Mouse (Mus musculus) C2C12 (cell line): ENCODE results near the gene C87436. TPM values are rescaled to one million over a fixed set of nuclear protein-coding genes. Genes with fewer than 3 reads are reported as not detected.

ENCODE experiments used
- H3K27me3 ChIP-seq: one replicate; pipeline ENCODE4 v1.6.1; 2011; ENCODE audit not compliant: control insufficient read depth, insufficient read depth, insufficient read length
- H3K36me3 ChIP-seq: one replicate; pipeline ENCODE4 v1.6.1; 2011; ENCODE audit not compliant: control insufficient read depth, insufficient read depth
- H3K4me3 ChIP-seq: one replicate; pipeline ENCODE4 v1.5.1; 2011; ENCODE audit warnings: mild to moderate bottlenecking, control low read depth; ENCODE audit not compliant: poor library complexity, insufficient read depth, severe bottlenecking
- H3K79me2 ChIP-seq: one replicate; pipeline ENCODE4 v1.6.1; 2011; ENCODE audit not compliant: control insufficient read depth, insufficient read depth
- H3K79me3 ChIP-seq: one replicate; pipeline ENCODE4 v1.6.1; 2011; ENCODE audit warnings: low read depth, control low read depth
- H3ac ChIP-seq: one replicate; pipeline ENCODE3; 2011; ENCODE audit warnings: low read depth; ENCODE audit not compliant: control insufficient read depth, insufficient read length
- CEBPB ChIP-seq: IDR thresholded peaks from one replicate; pipeline ENCODE4 v1.6.1; 2011; ENCODE audit warnings: low read depth, mild to moderate bottlenecking, control low read depth, moderate library complexity
- CTCF ChIP-seq: IDR thresholded peaks from one replicate; pipeline ENCODE4 v1.5.1; 2011; ENCODE audit not compliant: control insufficient read depth, insufficient read depth, insufficient read length
- FOSL1 ChIP-seq: IDR thresholded peaks from one replicate; pipeline ENCODE4 v1.8.0; 2011; ENCODE audit warnings: mild to moderate bottlenecking, low read length; ENCODE audit not compliant: poor library complexity, insufficient read depth, severe bottlenecking
- MAX ChIP-seq: IDR thresholded peaks from one replicate; pipeline ENCODE4 v1.6.1; 2011; ENCODE audit warnings: mild to moderate bottlenecking, control low read depth
- MYOD1 ChIP-seq: IDR thresholded peaks from one replicate; pipeline ENCODE4 v1.6.1; 2011; ENCODE audit warnings: low read depth; ENCODE audit not compliant: control insufficient read depth, insufficient read length
- MYOG ChIP-seq: IDR thresholded peaks from one replicate; pipeline ENCODE4 v1.6.1; 2011; ENCODE audit not compliant: control insufficient read depth, insufficient read length; ENCODE audit errors: extremely low read depth
- USF1 ChIP-seq: IDR thresholded peaks from one replicate; pipeline ENCODE4 v1.6.1; 2011; ENCODE audit warnings: low read depth, mild to moderate bottlenecking, control low read depth, moderate library complexity
- polyA plus RNA-seq: library from polyadenylated mRNA; unstranded; fragments of >200 nt; fragmentation: generic; extraction: Trizol; gene quantifications from one replicate; pipeline ENCODE4 v1.2.1, GENCODE M21; 2012; ENCODE audit warnings: missing spikeins

Gene C87436
- polyA plus RNA-seq, 1 experiment: 10.4 TPM

DNA sequence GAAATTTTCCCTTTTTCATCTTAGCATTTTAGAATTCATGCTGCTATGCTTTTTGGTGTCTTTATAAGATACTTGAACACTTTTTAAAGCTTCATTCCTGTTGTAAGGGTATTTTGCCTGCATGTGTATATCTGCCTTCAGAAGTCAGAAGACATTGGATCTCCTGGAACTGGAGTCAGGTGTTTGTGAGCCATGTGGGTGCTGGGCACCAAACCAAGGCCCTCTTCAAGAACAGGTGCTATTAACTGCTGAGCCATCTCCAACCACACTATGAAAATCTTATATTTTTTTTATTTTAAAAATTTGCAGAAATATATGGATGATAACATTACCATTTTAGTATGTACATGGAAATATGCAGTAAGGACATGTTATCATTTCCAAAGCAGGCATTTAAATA is 31.9 kb upstream of the C87436 start:
- Histone ChIP-seq H3K79me2 (peaks cover 72% of the 10 kb centered on the region), H3K27me3 (no peaks in the 10 kb centered on the region), H3K79me3 (peaks cover 62% of the 10 kb centered on the region), H3ac (no peak overlapping the region), H3K36me3 (peaks cover 17% of the 10 kb centered on the region), H3K4me3 (no peak overlapping the region)
- TF ChIP-seq USF1: no peak
- no peak for TF ChIP-seq CEBPB
- TF ChIP-seq FOSL1: no peak

- H3K36me3 ChIP-seq: peaks cover 92% of the 10 kb centered on the region
- no peak overlapping the region for H3K4me3 ChIP-seq
- no peaks in the 10 kb centered on the region for H3K79me3 ChIP-seq
- H3ac ChIP-seq: no peak overlapping the region
- peaks cover 2% of the 10 kb centered on the region for H3K79me2 ChIP-seq
- no peaks in the 10 kb centered on the region for H3K27me3 ChIP-seq
- TF ChIP-seq MAX (no peak), CTCF (no peak), CEBPB (no peak), MYOD1 (no peak), USF1 (no peak), MYOG (no peak), FOSL1 (no peak)
Observed at GRCm38 (mm10) chr6:86418711-86419110, 19.5 kb upstream of the C87436 start.

DNA sequence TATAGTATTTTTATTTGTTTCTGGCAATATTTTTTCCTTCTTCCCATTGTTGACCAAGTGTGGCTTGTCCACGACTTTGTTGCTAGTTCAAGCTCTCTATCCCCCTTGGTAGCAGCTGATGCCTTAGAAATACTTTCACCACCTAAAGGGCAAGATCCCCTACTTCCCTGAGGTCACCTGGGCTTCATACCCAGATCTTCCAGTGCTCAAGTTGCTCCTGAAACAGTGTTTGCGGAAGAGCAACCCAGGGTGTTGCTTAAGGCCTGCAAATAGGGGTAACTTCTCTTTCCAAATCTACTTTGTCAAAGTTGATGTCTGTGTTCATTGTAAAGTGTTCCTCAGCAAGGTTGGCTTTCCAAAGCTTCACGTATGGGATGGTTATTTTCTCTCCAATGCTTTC is 18.9 kb upstream of the C87436 start:
- no peaks in the 10 kb centered on the region for H3K79me3 ChIP-seq
- no peak overlapping the region for H3ac ChIP-seq
- no peaks in the 10 kb centered on the region for H3K79me2 ChIP-seq
- no peaks in the 10 kb centered on the region for H3K27me3 ChIP-seq
- no peak for TF ChIP-seq USF1
- no peak for TF ChIP-seq MYOG
- H3K36me3 ChIP-seq: peaks cover 93% of the 10 kb centered on the region
- no peak overlapping the region for H3K4me3 ChIP-seq

DNA sequence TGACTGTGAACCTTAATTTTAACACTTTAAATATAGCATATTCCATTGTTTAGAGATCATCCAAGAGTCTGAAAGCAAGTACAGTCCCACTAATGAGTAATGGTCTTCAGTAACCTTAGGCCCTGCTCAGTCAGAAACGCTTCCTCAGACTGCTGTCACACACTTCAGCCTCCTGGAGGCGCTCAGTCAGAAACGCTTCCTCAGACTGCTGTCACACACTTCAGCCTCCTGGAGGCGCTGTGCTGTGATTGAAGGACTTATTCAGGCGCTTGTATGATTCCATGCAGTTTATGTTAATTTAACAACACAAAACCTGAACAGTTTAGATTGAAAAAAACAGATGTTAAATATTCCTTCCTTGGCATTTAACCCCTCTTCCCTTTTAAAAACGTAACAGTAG is 17.7 kb upstream of the C87436 start:
- peaks cover 94% of the 10 kb centered on the region for H3K36me3 ChIP-seq
- TF ChIP-seq MYOD1 (no peak), CTCF (no peak), MAX (no peak), USF1 (no peak)
- no peaks in the 10 kb centered on the region for H3K79me3 ChIP-seq
- no peak overlapping the region for H3K4me3 ChIP-seq
- H3K79me2 ChIP-seq: no peaks in the 10 kb centered on the region
- H3ac ChIP-seq: no peak overlapping the region
- H3K27me3 ChIP-seq: no peaks in the 10 kb centered on the region

- Histone ChIP-seq H3K27me3 (no peaks in the 10 kb centered on the region), H3K79me3 (peaks cover 1% of the 10 kb centered on the region), H3K36me3 (peaks cover 93% of the 10 kb centered on the region), H3K79me2 (no peaks in the 10 kb centered on the region), H3ac (no peak within 1 kb of the TSS), H3K4me3 (no peak within 1 kb of the TSS)
- TF ChIP-seq FOSL1 (no peak), MYOG (no peak), USF1 (no peak), CEBPB (no peak), CTCF (no peak)
Observed at GRCm38 (mm10) chr6:86426358-86426757, 11.8 kb upstream of the C87436 start, which contains the start of gene Gm44790. Gene Gm44790, plus strand, starts transcription at chr6:86426658.

- TF ChIP-seq USF1 (no peak), MAX (no peak), CEBPB (no peak), MYOG (no peak), MYOD1 (no peak)
- Histone ChIP-seq H3K27me3 (no peaks in the 10 kb centered on the region), H3K79me2 (no peaks in the 10 kb centered on the region), H3K4me3 (no peak overlapping the region), H3K79me3 (peaks cover 1% of the 10 kb centered on the region), H3K36me3 (peaks cover 81% of the 10 kb centered on the region), H3ac (no peak overlapping the region)
Observed at GRCm38 (mm10) chr6:86431531-86431930, 6.6 kb upstream of the C87436 start.
